Mouse (Mus musculus): ENCODE measurements at regions not wholly inside any gene's neighbourhood (a gene's known extent, or its start where the extent isn't known, plus 50 kb on each side); places are given as distances from the start of the nearest gene placed in this dataset.

- no peak for DNase-seq (ENCODE audit: extremely low spot score, low read depth, low spot score)
These were observed 86.3 kb downstream of the D16Ertd472e start for GRCm38 (mm10) chr16:78490245-78490644.

- DNase-seq (ENCODE audit: extremely low spot score, low read depth, low spot score): no peak
These were observed 86.9 kb downstream of the D16Ertd472e start for GRCm38 (mm10) chr16:78489604-78490003.

DNA sequence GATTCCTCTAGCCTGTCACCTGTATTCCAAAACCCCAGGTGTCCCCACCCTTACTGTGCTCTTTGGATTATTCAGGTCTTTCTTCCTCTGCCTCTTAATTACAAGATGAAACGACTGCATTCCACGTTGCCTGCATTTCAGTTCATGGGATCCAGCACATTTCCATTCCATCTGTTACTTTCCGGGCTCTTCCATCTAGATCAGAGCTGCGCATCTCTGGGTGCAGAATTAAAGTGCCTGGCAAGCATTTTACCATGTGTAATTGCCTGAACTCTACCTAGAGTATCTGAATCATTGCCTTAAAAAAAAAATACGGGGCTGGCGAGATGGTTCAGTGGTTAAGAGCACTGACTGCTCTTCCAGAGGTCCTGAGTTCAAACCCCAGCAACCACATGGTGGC, 90.0 kb downstream of the D16Ertd472e start:
- no peak for DNase-seq (ENCODE audit: extremely low spot score, low read depth, low spot score)

GRCm38 (mm10) chr16:78484319-78484718, 92.2 kb downstream of the D16Ertd472e start:
- DNase-seq (ENCODE audit: extremely low spot score, low read depth, low spot score): no peak

DNA sequence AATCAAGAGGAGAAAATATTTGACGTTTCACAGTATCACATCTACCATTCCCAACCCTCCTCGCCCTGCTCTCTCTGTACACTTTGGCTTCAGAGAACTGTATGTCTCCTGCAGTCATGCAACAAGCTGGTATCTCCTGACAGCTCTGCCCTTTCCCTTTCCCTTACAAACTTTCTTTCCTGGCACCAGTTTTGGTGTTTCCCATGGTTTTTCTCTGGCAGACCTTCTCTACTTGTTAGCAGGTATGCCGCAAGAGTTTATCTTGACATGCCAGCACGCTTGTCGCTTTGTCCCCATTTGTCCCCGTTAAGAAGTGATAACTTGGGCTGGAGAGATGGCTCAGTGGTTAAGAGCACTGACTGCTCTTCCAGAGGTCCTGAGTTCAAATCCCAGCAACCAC, 94.9 kb downstream of the D16Ertd472e start:
- DNase-seq (ENCODE audit: extremely low spot score, low read depth, low spot score): no peak

DNA sequence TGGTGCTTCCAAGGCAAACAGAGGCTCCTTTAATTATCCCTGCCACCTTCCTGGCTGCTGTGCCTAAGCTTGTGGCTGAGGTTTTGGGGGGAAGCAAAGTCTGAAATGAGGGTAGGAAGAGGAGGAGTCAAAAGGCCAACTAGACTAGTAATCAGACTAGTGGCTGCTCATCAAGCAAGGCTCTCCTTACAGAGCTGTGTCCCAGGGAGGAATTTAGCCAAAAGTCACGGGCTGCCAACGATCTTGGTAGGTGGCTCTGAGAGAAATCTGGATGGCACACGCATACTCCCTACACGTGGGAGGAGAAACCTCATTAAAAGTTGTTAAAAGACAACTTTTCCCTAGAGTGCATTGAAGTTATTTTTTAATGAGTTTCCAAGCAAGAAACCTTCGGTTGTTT, 95.4 kb downstream of the D16Ertd472e start:
- no peak for DNase-seq (ENCODE audit: extremely low spot score, low read depth, low spot score)

DNA sequence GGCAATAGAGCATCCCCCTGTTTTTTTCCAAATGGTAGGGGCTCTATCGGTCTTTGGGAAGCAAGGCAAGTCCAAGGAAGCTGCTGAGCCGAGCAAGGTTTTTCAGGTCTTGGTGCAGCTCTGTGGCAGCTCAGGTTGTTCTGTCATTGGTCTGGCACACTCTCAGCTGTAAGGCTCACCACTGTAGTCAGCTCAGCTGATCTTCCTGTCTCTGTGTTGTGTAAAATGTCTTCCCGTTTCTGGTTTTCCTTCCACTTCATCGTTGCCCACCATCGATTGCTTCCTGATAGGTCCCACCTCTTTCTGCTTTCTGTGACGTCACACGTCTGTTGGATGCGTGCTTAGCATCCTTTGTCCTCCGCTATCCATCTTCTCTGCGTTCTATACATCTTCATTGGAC, 96.2 kb downstream of the D16Ertd472e start:
- no peak for DNase-seq (ENCODE audit: extremely low spot score, low read depth, low spot score)

- DNase-seq (ENCODE audit: extremely low spot score, low read depth, low spot score): no peak
These were observed 96.5 kb upstream of the Btg3 start for GRCm38 (mm10) chr16:78473456-78473855.

- DNase-seq (ENCODE audit: extremely low spot score, low read depth, low spot score): no peak
These were observed 83.0 kb upstream of the Btg3 start for GRCm38 (mm10) chr16:78459996-78460395.

DNA sequence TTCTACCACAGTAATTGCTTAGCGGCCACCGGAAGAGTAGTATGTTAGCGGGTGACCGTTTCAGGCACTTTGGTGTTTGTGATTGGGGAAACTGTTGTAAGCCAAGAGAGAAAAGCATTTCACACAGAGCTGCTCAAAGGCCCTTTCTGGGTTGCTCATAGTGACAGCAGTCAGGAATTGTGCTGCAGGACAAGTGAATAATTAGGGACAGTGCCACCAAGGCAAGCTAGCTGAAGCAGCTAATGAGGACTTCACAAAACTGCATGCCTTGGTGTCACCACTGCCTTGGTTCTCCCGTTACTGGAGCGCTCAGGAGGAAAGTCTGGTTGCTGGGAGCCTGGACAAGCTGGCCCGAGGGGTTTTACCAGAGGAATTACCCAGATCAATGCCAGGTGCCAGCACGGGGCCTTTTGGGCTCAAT, 80.7 kb upstream of the Btg3 start:
- no peak for DNase-seq (ENCODE audit: extremely low spot score, low read depth, low spot score)

- DNase-seq (ENCODE audit: extremely low spot score, low read depth, low spot score): no peak
These were observed 79.4 kb upstream of the Btg3 start for GRCm38 (mm10) chr16:78456345-78456744.

DNA sequence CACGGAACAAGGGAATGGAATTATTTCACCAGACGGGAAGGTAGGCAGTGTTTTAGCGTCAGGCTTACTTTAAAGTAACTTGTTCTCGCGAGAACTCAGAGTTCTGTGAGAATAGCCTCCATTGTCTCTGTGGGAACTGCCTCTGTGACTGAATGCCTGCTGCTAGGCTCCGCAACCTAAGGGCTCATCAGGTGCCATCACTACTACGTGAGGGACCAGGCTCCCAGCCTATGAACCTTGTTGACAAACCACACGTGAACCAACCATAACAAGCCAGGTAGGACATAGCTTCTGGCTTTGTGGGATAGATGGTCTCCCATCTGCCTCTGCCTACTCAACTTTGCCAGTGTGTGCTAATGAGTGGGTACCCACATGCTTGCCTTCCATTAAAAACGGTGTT, 77.5 kb upstream of the Btg3 start:
- DNase-seq (ENCODE audit: extremely low spot score, low read depth, low spot score): no peak

DNA sequence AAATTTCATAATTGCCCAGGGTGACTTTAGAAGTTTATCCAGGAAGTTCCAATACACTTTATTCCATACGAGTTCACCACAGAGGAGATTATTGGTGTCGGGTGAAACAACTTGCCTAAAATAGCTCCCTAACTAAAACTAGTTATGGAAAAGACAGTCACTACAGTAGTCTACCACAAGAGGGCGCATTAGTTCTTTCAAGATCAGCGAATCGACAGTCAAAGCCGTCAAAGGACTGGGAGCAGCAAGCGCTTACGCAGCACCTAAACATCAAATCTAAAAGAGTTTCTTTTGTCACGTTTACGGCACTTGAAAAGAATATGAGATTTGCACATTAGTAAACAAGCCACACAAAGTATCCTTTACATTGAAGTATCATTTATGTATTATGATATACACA, 75.3 kb upstream of the Btg3 start:
- DNase-seq (ENCODE audit: extremely low spot score, low read depth, low spot score): peak; percentile 52

DNA sequence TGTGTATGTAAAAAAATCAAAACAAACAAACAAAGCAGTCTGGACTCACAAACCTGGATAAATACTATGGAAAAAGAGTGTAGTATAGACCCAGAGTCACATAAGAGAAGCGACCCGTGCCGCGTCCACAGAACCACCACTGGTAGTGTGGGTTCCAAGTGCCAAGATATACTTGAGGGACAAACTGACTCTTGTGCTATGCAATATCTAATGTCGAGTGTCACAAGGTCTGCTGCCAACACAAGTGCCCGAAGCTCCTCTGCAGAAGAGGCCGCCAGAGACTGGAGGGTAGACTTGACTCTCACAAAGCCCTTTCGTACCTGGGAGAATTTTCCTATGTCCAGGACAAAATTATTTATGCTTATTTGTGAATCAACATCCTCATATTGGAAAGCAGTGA, 74.8 kb upstream of the Btg3 start:
- no peak for DNase-seq (ENCODE audit: extremely low spot score, low read depth, low spot score)

DNA sequence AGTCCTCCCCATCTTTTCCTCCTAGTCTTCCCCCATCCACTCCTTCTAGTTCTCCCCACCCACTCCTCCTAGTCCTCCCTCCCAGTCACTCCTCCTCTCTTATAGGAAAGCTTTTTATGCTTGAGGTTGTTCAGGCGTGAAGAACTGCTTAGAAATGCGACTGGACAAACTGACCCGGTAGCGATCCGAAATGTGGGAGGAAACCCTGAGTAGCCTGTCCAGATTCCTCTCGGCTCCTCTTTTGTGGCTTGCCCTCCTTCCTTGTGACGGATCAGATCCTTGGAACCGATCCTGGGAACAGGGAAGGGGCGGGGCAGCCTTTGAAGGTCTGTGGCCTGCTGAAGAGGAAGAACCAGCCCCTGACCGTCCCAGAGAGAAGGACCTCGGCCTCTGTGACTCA, 74.3 kb upstream of the Btg3 start:
- no peak for DNase-seq (ENCODE audit: extremely low spot score, low read depth, low spot score)

GRCm38 (mm10) chr16:78449231-78449630, 72.2 kb upstream of the Btg3 start:
- no peak for DNase-seq (ENCODE audit: extremely low spot score, low read depth, low spot score)

- DNase-seq (ENCODE audit: extremely low spot score, low read depth, low spot score): no peak
These were observed 66.3 kb upstream of the Btg3 start for GRCm38 (mm10) chr16:78443262-78443661.

GRCm38 (mm10) chr16:78442830-78443229, 65.8 kb upstream of the Btg3 start:
- no peak for DNase-seq (ENCODE audit: extremely low spot score, low read depth, low spot score)

DNA sequence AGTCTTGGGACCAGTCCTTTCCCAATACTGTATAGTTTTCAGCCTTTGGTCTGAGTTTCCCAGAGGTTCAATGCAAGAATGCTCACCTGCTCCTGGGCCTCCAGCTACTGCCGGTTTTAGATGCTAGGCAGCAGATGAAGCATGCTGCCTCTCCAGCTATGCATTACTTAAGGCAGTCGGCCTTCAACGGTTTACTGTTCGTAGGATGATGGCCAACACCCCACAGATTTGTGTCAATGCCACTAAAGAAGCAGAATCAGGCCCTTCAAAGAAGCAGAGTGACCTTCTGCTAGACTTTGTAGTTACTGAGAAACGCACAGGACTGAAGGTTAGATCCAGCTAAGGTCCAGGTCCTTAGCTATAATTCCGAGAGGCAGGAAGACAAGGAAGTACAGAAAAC, 65.0 kb upstream of the Btg3 start:
- DNase-seq (ENCODE audit: extremely low spot score, low read depth, low spot score): no peak

- DNase-seq (ENCODE audit: extremely low spot score, low read depth, low spot score): no peak
These were observed 58.7 kb upstream of the Btg3 start for GRCm38 (mm10) chr16:78435707-78436106.

DNA sequence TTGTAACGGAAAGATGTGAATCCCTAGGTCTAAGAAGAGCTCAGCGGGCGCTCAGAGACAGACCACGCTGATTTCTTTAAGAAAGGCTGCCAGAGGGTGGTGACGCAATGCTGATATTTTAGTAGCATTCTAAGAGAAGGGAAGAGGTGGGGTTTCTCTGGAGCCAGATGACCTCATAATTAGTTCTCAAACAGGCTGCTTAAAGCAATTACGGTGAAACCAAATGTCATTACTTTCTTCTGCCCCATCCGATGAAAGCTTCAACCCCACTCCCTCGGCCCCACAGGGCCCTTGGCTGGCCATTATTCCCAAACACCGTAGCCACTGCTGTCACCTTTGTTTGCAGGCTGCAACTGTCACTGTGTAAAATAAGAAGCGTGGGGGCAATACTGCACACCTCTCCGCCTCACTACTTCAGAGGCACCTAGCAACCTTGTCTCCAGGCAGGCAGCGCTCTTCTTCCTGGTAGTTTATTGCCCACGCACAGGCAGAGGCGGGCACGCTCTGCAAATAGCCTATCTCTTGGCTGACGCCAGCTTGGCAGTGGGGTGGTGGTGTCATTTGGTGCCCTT, 50.6 kb upstream of the Btg3 start:
- DNase-seq (ENCODE audit: extremely low spot score, low read depth, low spot score): no peak

All from hindlimb bud, embryonic 11.5 days (tissue).